Mouse (Mus musculus) ES-E14 (cell line): ENCODE data around the gene 2410141K09Rik.
"Not testable (repeated sequence)": the region's sequence is repeated elsewhere in the genome, so short reads cannot be mapped to it uniquely, and the experiment has no call there.

Experiments
- CHD2 ChIP-seq: IDR thresholded peaks from 2 replicates; pipeline ENCODE4 v1.6.1; 2014; ENCODE audit warnings: mild to moderate bottlenecking, low read depth, low read length, inconsistent platforms
- ZC3H11A ChIP-seq: IDR thresholded peaks from 2 replicates; pipeline ENCODE4 v1.6.1; 2012; ENCODE audit warnings: low read depth, mild to moderate bottlenecking, inconsistent platforms, low read length, borderline replicate concordance

- TF ChIP-seq CHD2, ZC3H11A: not testable (repeated sequence)
Observed at GRCm38 (mm10) chr13:66426858-66427257, 14.1 kb downstream of the 2410141K09Rik start.
